Mouse (Mus musculus) urinary bladder, postnatal 4 days (tissue): ENCODE results near the gene B3gnt6.

Experiments
- DNase-seq, 2 experiments: peaks; one replicate each; pipeline ENCODE4 v3.0.0; 2021 to 2022; ENCODE audit warnings: low spot score in 2 of 2

Gene B3gnt6

DNA sequence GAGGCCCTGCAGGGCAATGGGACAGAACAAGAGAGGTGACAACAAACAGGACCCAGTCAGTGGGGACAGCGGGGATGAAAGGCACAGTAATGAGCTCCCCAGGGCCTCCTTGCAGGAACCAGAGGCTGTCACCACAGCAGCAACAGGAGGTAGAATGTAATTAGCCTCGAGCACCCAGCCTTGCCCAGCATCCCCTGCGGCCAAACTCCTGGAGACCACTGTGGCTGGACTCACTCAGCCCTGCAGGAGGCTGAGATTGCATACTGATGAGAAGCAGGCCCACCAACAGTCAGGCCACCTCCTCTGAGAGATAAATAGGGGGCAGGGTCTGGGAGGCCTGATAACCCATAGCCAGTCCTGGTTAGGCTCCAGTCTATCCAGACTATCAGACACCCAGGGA lies 49.5 kb downstream of the B3gnt6 start:
- no peak for DNase-seq

DNA sequence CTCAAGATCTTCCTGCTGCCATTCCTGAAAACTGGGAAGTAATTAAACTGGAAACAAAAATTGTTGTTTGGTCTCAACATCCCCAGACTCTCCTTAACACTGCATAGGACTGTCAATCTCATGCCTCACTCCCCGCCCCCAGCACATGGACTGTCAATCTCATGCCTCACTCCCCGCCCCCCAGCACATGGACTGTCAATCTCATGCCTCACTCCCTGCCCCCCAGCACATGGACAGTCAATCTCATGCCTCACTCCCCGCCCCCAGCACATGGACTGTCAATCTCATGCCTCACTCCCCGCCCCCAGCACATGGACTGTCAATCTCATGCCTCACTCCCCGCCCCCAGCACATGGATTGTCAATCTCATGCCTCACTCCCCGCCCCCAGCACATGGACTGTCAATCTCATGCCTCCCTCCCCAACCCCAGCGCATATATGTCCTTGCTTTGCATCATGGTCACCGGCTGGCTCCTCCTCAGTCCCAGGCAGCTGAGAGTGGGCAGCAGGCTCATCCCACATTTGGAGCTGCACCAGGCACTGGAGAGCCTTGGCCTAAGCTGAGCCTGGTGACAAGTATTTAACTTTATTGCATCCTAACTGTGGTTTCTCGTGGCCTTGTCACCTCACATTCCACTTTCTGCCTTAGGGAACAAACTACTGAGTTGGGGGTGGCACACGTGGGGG lies 50.4 kb downstream of the B3gnt6 start:
- DNase-seq, result no peak

DNA sequence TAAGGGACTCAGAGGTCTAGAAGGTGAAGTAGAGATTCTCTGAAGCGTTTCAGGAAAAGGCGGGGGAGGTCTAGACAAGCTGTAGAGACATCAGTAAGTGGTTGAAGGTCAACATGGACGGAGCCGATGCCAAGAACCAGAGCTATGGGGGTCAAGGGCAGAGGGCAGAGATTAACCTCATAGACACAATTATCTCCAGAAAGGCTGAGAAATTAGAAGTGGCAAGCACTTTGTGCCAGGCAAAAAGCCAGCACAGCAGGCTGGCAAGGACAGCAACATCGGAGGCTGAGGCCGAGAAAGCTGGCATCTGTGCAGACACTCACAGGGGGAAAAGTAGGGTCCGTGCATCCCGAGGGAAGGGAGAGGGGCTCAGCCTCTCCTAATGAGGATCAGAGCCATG lies 51.5 kb downstream of the B3gnt6 start:
- DNase-seq, result no peak

DNA sequence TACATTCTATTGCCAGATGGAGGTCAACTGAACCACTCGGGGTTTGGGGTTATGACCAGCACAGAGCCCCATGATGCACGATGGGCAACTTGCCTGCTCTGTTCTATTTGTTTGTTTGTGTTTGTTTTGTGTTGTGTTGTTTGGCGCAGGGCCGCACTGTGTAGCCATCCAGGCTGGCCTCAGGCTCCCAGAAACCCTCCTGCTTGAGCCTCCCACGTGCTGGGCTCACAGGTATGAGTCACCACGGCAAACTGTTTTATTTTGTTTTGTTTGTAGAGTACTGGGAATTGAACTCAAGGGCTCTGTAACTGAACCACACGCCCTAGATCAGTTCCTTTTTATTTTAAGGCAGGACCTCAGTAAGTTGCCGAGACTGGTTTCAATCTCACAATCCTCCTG lies 52.8 kb downstream of the B3gnt6 start:
- no peak for DNase-seq

DNA sequence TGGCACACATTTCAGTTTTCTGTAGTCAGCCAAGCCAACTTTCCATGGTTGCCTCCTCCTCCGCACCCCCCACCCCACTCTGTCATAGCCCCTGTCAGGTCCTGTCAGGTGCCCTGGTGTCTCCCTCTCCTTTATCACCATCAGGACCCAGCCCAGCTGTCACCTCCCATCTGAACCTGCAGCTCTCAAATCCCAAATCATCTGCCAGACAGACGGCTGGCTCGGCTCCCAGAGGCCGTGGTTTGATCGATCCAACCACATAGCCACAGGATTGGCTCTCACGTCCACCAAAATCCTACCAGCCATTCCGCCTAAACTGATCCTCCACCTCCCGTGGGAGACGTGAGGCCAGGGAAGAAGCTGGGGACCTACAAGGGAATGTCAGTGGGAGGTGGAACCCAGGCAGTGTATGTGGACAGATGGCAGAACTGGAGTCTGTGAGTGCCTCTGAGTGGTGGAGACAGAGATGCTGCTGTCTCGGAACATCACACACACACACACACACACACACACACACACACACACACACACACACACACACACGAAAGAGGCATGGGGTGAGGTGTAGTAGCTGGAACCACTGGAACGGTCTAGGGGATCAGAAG lies 53.3 kb downstream of the B3gnt6 start:
- DNase-seq, result no peak

DNA sequence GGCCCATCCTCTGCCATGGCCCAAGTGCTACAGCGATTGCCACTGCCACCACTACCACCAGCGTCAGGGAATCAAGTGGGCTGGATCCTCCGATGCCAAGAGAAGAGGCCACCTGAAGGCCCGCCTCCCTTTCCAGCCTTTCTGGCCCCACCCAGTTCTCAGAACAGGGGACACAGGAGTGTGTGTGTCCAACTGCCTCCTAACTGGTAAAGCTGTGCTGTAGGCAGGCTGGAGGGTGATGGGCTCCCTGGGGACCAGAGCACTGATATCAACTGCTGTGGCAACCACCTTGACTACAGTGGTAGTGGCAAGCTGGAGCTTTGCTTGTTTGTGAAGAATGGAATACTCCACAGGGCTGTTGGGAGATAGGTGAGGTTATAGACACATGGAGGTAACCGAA lies 53.9 kb downstream of the B3gnt6 start, which contains the start of gene Omp:
TSS of gene Omp (minus strand) at position 101 of the 400 bp plus-strand sequence.
- no peak for DNase-seq

DNA sequence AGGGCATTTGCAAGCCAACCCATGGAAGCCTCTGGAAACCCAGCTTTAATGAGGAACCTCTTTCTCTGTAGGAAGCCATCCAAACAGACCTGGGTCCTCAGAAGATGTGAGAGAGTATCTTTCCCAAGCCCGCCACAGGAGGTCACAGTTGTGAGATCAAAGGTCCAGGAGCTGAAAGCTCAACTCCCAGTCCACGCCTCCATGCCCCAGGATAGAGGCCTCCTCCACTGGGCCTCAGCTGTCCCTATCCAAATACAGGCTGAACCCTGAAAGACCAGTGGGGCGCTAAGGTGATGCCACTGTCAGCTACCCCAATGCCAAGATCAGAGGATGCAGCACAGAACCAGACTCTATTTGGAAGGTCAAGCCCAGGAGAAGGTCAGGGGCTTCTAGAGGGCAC lies 56.6 kb downstream of the B3gnt6 start:
- no peak for DNase-seq
